Mouse (Mus musculus): ENCODE measurements around the gene Rfx2. TPM values are rescaled to one million over a fixed set of nuclear protein-coding genes. Genes with fewer than 3 reads are reported as not detected.
A peak's percentile ranks its signal among the peaks of the same experiment; 100 is the strongest.

The Rfx2 gene
- total RNA-seq, 4 experiments from 2014 or later = 2.1 to 4.1 (median 3.1) TPM

DNA sequence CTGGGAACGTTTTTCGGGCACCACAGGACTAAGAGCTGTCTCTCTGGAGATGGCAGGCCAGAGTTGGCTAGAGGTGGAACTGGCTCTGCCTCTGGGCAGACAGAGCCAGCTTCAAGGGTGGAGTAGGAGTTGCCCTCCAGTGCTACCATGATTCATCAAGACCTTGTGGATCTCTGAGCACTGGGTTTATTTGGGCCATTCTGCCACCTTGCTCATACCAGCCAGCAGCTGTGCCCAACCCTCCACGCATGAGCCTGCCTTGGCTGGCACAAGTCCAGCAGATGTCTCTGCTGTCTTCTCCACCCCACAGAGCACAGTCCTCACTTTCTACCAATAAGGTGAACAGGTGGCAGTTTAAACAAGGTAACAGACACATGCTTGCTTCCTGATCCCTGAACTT lies 41.9 kb downstream of the Rfx2 start:
- no peak for DNase-seq (ENCODE audit: low spot score in 2 of 2)

GRCm38 (mm10) chr17:56780291-56780978 lies 50.4 kb downstream of the Rfx2 start:
- DNase-seq (ENCODE audit: low spot score in 2 of 2) = no peak

DNA sequence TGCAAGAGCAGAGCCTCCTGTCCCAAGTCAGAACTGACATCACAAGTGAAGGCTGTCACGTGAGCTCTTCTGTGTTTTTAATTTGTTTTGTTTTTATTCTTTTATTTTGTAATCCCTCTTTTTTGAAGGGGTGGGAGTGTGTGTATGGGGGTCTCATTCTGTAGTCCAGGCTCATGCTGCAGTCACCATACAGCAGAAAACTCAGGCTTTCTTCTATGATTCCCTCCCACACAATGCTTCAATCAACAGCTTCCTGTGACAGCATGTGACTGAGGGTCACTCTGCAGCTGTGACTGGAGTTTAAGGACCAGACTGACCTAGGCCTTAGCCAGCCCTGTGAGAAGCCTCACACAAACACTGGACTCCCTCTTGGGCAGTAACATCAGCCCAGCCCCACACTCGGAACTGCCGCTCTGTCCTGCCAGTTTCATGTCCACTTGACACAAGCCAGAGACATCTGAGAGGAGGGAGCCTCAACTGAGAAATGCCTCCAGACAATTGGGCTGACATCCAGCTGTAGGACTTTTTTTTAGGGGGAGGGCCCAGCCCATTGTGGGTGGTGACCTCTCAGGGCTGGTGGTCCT lies 51.9 kb downstream of the Rfx2 start:
- DNase-seq (ENCODE audit: low spot score in 2 of 2) = no peak

GRCm38 (mm10) chr17:56777568-56777967 lies 53.2 kb downstream of the Rfx2 start:
- DNase-seq (ENCODE audit: low spot score in 2 of 2) = no peak

DNA sequence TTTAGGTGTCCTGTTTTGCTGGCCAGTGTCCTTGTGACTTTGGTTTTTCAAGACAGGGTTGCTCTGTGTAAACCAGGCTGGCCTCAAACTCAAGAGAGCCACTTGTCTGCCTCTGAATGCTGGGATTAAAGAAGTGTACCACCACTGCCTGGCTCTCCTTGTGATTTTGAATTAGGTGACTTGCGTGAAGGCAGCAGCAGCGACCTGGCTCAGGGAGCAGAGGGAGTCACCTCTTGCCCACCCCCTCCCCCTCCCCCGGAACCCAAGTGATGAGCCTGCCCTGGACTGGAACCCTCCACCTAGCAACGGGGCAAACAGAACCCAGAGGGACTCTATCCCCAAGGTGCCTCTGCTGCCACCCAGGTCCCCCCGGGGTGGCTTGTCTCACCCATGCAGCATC lies 60.9 kb downstream of the Rfx2 start, which contains the start of gene Prr22:
Gene Prr22 (plus strand): TSS at position 301 of the 400 bp plus-strand sequence.
- DNase-seq (ENCODE audit: low spot score in 2 of 2) = no peak

- DNase-seq (ENCODE audit: low spot score in 2 of 2) = no peak
Measured at GRCm38 (mm10) chr17:56768941-56769340, 61.9 kb downstream of the Rfx2 start.

DNA sequence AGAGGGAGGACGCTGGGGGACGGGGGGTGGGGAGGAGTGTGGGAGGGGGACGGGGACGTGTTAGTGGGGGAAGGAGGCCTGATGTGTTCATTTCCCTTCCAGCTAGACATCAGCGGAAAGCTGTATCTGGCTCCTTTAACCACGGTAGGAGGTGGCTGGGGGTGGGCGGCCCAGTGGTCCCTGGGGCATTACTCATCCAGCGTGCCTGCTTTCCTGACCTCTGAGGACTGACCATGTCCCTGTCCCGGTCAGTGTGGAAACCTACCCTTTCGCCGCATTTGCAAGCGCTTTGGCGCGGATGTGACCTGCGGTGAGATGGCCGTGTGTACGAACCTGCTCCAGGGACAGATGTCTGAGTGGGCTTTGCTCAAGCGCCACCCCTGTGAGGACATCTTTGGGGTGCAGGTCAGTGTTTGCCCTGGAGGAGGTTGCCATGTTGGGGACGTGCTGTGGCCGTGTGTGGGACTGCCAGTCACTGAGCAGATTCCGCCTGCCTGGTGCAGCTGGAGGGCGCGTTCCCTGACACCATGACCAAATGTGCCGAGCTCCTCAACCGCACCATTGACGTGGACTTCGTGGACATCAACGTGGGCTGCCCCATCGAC lies 63.2 kb downstream of the Rfx2 start:
- DNase-seq (ENCODE audit: low spot score in 2 of 2) = no peak

DNA sequence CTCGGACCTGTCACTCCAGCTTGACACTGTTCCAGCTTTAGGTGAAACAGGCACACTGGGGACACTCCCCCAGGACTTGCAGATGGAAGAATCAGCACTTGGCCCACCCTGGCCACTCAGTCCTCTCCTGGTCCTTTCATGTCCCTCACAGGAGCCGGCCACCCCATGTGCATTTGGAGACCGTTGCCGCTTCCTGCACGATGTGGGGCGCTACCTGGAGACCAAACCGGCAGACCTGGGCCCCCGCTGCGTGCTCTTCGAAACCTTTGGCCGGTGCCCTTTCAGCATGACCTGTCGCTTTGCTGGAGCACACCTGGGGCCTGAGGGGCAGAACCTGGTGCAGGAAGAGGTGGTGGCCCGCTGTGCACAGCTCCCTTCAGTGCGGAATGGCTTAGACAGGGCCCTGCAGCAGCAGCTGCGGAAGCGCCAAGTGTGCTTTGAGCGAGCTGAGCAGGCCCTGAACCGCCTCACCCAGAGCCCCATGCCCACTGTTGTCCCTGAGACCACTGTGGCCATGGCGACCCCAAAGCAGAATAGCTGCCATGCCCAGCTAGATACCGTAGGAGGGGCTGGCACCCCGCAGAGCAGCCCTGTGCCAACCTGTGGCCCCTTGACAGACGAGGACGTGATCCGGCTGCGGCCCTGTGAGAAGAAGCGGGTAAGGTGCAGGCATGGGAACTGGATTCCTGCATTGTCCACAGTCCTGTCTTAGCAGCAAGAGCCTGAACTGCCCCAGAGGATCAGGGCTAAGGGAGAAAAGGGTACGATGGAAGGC lies 64.0 kb downstream of the Rfx2 start:
- DNase-seq (ENCODE audit: low spot score in 2 of 2) = peak in 1 of 2 experiments; percentile 30

- DNase-seq (ENCODE audit: low spot score in 2 of 2) = peak in 1 of 2 experiments; percentile 60
Measured at GRCm38 (mm10) chr17:56765431-56765830, 65.4 kb downstream of the Rfx2 start.

- DNase-seq (ENCODE audit: low spot score in 2 of 2) = peak; percentile 90 to 92
Measured at GRCm38 (mm10) chr17:56764474-56765354, 66.1 kb downstream of the Rfx2 start, which contains the start of gene Dus3l. Gene Dus3l, plus strand, starts transcription at chr17:56764757.

GRCm38 (mm10) chr17:56763741-56764250 lies 67.0 kb downstream of the Rfx2 start:
- no peak for DNase-seq (ENCODE audit: low spot score in 2 of 2)

GRCm38 (mm10) chr17:56762769-56763731 lies 67.8 kb downstream of the Rfx2 start:
- peak; percentile 46 to 49 for DNase-seq (ENCODE audit: low spot score in 2 of 2)

GRCm38 (mm10) chr17:56761991-56762410 lies 68.8 kb downstream of the Rfx2 start:
- peak; percentile 79 to 82 for DNase-seq (ENCODE audit: low spot score in 2 of 2)

DNA sequence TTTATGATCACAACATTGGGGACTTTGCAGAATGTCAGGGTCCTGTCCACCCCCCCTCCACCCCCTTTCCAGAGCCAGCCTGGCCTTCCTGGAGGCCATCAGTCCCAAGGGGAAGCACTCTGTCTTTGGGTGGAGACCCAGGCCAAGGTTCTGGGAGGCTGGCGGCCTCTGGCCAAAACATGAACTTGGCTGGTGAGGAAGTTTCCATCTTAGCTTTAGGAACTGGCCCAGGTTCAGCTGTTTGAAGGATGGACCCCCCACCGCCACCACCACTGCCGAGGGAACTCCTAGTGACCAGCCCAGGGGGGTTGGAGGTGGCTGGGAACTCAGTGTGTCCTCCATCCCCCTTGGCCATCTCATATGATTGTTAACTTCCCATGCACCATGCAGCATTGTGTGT lies 69.7 kb downstream of the Rfx2 start:
- DNase-seq (ENCODE audit: low spot score in 2 of 2) = no peak

- DNase-seq (ENCODE audit: low spot score in 2 of 2) = no peak
Measured at GRCm38 (mm10) chr17:56759261-56759660, 71.6 kb downstream of the Rfx2 start.

DNA sequence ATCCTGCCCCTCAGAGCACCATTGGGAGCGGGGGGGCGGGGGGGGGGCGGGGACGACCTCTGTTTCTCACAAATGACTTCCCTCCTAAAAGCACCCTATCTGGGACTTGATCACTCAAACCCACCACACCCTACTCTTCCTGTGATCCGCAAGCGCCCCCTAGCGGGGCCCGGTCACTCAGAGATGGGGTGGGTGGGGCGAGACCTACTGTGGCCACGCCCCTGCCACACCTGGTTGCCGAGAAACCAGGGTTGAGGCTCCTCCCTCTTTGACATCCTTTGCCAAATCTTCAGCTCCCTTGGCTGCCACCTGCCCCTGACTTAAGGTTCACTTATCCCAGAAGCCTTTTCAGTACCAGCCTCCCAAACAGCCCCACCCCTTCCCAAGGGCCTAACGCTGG lies 72.7 kb downstream of the Rfx2 start:
- DNase-seq (ENCODE audit: low spot score in 2 of 2) = peak in 1 of 2 experiments; percentile 60

DNA sequence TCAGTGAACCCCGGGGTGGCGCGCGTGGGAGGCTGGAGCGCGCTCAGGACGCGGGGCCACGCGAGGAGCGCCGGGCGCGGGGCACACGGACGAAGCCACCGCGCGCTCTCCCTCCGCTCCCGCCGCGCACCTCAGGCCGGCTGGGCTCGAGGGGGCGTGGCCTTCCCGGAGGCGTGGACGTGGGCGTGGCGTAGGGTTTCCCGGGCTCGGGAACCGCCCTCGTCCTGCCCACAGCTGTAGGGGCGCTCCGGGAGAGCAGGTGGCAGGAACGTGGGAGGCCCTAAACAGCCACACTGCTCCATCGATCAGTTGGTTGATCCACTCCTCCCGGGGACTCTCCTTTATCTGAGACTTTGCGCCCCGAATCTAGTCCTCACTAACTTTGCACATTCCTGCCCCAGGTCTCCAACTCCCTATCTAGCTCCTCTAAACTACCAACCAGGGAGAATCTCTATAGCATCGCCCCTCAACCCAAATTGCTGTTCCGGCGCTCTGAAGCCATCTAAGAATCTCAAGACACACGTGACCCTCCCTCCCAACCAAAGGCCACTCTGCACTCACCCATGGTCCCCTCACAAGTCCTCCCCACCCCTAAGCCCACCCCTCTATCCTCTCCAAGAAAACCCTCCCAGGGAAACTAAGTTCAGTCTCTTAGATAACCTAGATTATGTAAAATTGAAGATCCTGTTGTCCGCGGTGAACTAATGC lies 73.2 kb downstream of the Rfx2 start, which contains the start of gene Nrtn:
Gene Nrtn (minus strand): TSS at position 115 of the 708 bp plus-strand sequence.
- peak in 1 of 2 experiments; percentile 45 for DNase-seq (ENCODE audit: low spot score in 2 of 2)

GRCm38 (mm10) chr17:56756703-56757399 lies 74.0 kb downstream of the Rfx2 start:
- DNase-seq (ENCODE audit: low spot score in 2 of 2) = no peak
